Mouse (Mus musculus) B cell, adult (primary cell): ENCODE measurements around the gene Dda1. TPM values are rescaled to one million over a fixed set of nuclear protein-coding genes. Genes with fewer than 3 reads are reported as not detected.

Experiments
- total RNA-seq: library from RNA; stranded (reverse); gene quantifications from 4 replicates; pipeline ENCODE4 v1.2.4, GENCODE M21; 2023; ENCODE audit not compliant: inconsistent age

The Dda1 gene
- total RNA-seq = 99.3 to 111 TPM (median 106 TPM) in 4 replicates

GRCm38 (mm10) chr8:71468916-71469315 is at the start of gene Dda1:
Gene Dda1, plus strand, starts transcription at chr8:71469199.

GRCm38 (mm10) chr8:71463188-71464033 is 5.6 kb upstream of the Dda1 start, which contains the start of gene Abhd8:
Gene Abhd8, minus strand, starts transcription at chr8:71463655.

GRCm38 (mm10) chr8:71464513-71465500 is 4.2 kb upstream of the Dda1 start, which contains the start of gene Mrpl34:
Gene Mrpl34, plus strand, starts transcription at chr8:71464959.

GRCm38 (mm10) chr8:71485142-71486135 is 16.4 kb downstream of the Dda1 start, which contains the start of gene Ano8:
Gene Ano8, minus strand, starts transcription at chr8:71485963.

GRCm38 (mm10) chr8:71487691-71488445 is 18.9 kb downstream of the Dda1 start, which contains the start of gene Gtpbp3:
Gene Gtpbp3, plus strand, starts transcription at chr8:71488103.

GRCm38 (mm10) chr8:71511644-71512043 is 42.6 kb downstream of the Dda1 start, which contains the start of gene Plvap:
Gene Plvap, minus strand, starts transcription at chr8:71511752.

GRCm38 (mm10) chr8:71525226-71526050 is 56.4 kb downstream of the Dda1 start, which contains the start of gene Ccdc194:
Gene Ccdc194, minus strand, starts transcription at chr8:71525711.

Other genes starting within 250 kb of the Dda1 start
- 103 to 113 TPM (median 109 TPM) in 4 replicates for gene Myo9b, start 196.5 kb upstream of the Dda1 start, total RNA-seq
- 19.6 to 34.0 TPM (median 26.1 TPM) in 4 replicates for gene Haus8, start 196.3 kb upstream of the Dda1 start, total RNA-seq
- 265 to 295 TPM (median 283 TPM) in 4 replicates for gene Use1, start 102.4 kb upstream of the Dda1 start, total RNA-seq
- gene Ocel1, start 97.9 kb upstream of the Dda1 start, total RNA-seq = 21.2 to 27.1 TPM (median 23.5 TPM) in 4 replicates
- 10.3 to 12.4 TPM (median 11.7 TPM) in 4 replicates for gene Nr2f6, start 87.2 kb upstream of the Dda1 start, total RNA-seq
- gene Ushbp1, start 73.4 kb upstream of the Dda1 start, total RNA-seq = not detected in 4 replicates
- 93.2 to 107 TPM (median 93.8 TPM) in 4 replicates for gene Babam1, start 72.3 kb upstream of the Dda1 start, total RNA-seq
- 0.51 to 1.4 TPM (median 0.61 TPM) in 4 replicates for gene Ankle1, start 63.2 kb upstream of the Dda1 start, total RNA-seq
- 11.1 to 13.1 TPM (median 12.5 TPM) in 4 replicates for gene Abhd8, start 5.5 kb upstream of the Dda1 start, total RNA-seq
- gene Mrpl34, start 4.2 kb upstream of the Dda1 start, total RNA-seq = 34.7 to 38.7 TPM (median 35.8 TPM) in 4 replicates
- gene Ano8, start 16.8 kb downstream of the Dda1 start, total RNA-seq = 12.1 to 14.8 TPM (median 13.7 TPM) in 4 replicates
- 17.1 to 21.2 TPM (median 18.4 TPM) in 4 replicates for gene Gtpbp3, start 18.9 kb downstream of the Dda1 start, total RNA-seq
- gene Plvap, start 42.6 kb downstream of the Dda1 start, total RNA-seq = 0.45 TPM in 1 of 4 replicates, not detected in the others
- gene Ccdc194, start 56.5 kb downstream of the Dda1 start, total RNA-seq = not detected in 4 replicates
- gene Bst2, start 68.3 kb downstream of the Dda1 start, total RNA-seq = 23.8 to 37.9 TPM (median 34.7 TPM) in 4 replicates
- gene Mvb12a, start 73.7 kb downstream of the Dda1 start, total RNA-seq = 36.5 to 54.6 TPM (median 44.8 TPM) in 4 replicates
- 0.33 TPM in 1 of 4 replicates, not detected in the others for gene Tmem221, start 89.7 kb downstream of the Dda1 start, total RNA-seq
- gene Nxnl1, start 97.4 kb downstream of the Dda1 start, total RNA-seq = not detected in 4 replicates
- 8.2 to 9.1 TPM (median 8.7 TPM) in 4 replicates for gene Slc27a1, start 99.7 kb downstream of the Dda1 start, total RNA-seq
- 99.2 to 122 TPM (median 101 TPM) in 4 replicates for gene Pgls, start 123.0 kb downstream of the Dda1 start, total RNA-seq
- 115 to 183 TPM (median 158 TPM) in 4 replicates for gene Fam129c, start 128.4 kb downstream of the Dda1 start, total RNA-seq
- gene Colgalt1, start 141.8 kb downstream of the Dda1 start, total RNA-seq = 104 to 126 TPM (median 116 TPM) in 4 replicates
- gene Unc13a, start 202.6 kb downstream of the Dda1 start, total RNA-seq = 0.54 to 0.64 TPM (median 0.60 TPM) in 3 of 4 replicates, not detected in the other
- gene Jak3, start 207.1 kb downstream of the Dda1 start, total RNA-seq = 79.6 to 88.3 TPM (median 85.0 TPM) in 4 replicates
- gene Insl3, start 220.0 kb downstream of the Dda1 start, total RNA-seq = 33.1 to 38.9 TPM (median 35.9 TPM) in 4 replicates
- gene B3gnt3, start 232.6 kb downstream of the Dda1 start, total RNA-seq = 0.54 to 0.93 TPM (median 0.59 TPM) in 4 replicates